Mouse (Mus musculus): Measurements from ENCODE around the gene Mycbpap.

DNA sequence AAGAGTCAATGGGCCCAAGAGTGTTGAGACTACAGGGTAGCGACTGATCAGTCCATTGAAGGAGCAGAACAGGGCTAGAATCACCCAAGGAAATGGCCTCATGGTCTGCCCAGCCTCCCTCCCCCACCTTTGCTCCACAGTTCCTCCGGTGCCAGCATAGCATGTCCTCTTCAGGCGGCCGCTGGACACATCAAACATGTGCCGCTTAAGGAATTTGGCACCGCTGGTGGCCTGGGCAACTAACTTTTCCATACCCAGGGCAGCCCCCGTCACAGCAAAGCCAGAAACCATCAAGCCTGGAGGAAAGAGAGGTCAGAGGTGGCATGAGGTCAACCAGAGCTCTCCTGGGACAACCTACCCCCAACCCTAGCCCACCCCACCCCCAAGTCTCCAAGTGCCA, 39.6 kb downstream of the Mycbpap start:
- TF ChIP-seq CTCF (conservative IDR thresholded peaks at IDR 0.05 in 1 of 2, IDR thresholded peaks at IDR 0.05 in 1 of 2; ENCODE audit: low read depth in 2 of 2, low read length in 2 of 2): no peak
- TF ChIP-seq KAT2A (IDR thresholded peaks at IDR 0.05; ENCODE audit: insufficient replicate concordance, low read length): no peak
- TF ChIP-seq ETS1 (conservative IDR thresholded peaks at IDR 0.05; ENCODE audit: low read depth, low read length): no peak
- TF ChIP-seq E2F4 (IDR thresholded peaks at IDR 0.05; ENCODE audit: insufficient replicate concordance, low read depth, low read length): no peak
- no peak for TF ChIP-seq EP300 (IDR thresholded peaks at IDR 0.05; ENCODE audit: low read length)
- TF ChIP-seq ZC3H11A (IDR thresholded peaks at IDR 0.05; ENCODE audit: low read depth, low read length): no peak
- no peak for TF ChIP-seq CHD2 (IDR thresholded peaks at IDR 0.05; ENCODE audit: low read length)
- no peak for TF ChIP-seq MAX (IDR thresholded peaks at IDR 0.05; ENCODE audit: low read length)
- TF ChIP-seq USF1 (IDR thresholded peaks at IDR 0.05; ENCODE audit: low read depth, low read length): no peak
- TF ChIP-seq MEF2A (IDR thresholded peaks at IDR 0.05; ENCODE audit: borderline replicate concordance, low read depth, low read length): no peak
- TF ChIP-seq HCFC1 (IDR thresholded peaks at IDR 0.05; ENCODE audit: low read depth, low read length): no peak
- TF ChIP-seq MAZ (IDR thresholded peaks at IDR 0.05; ENCODE audit: low read depth, low read length): no peak
- no peak for TF ChIP-seq POLR2A (IDR thresholded peaks at IDR 0.05; ENCODE audit: low read depth, low read length)

All from CH12.LX (cell line).